Mouse (Mus musculus): ENCODE results near the gene Rnf5.

The Rnf5 gene

GRCm38 (mm10) chr17:34555483-34555882, 48.0 kb downstream of the Rnf5 start:
- DNase-seq (ENCODE audit: low read depth, low spot score), result peak; percentile 62
